Mouse (Mus musculus) CH12.LX (cell line): ENCODE measurements at regions not wholly inside any gene's neighbourhood (a gene's known extent, or its start where the extent isn't known, plus 50 kb on each side); places are given as distances from the start of the nearest gene placed in this dataset.

ENCODE experiments used
- CTCF ChIP-seq, 2 experiments: IDR thresholded peaks in 1 of 2; conservative IDR thresholded peaks in 1 of 2; 2 replicates each; pipeline ENCODE4 v1.5.1; 2011 to 2012; ENCODE audit warnings: low read depth in 2 of 2, low read length in 2 of 2, improper control_type of control experiment in 1 of 2, inconsistent platforms in 1 of 2, mild to moderate bottlenecking in 1 of 2, moderate library complexity in 1 of 2
- EP300 ChIP-seq: IDR thresholded peaks from 2 replicates; pipeline ENCODE4 v1.6.1; 2011; ENCODE audit warnings: low read length, improper control_type of control experiment
- HCFC1 ChIP-seq: IDR thresholded peaks from 2 replicates; pipeline ENCODE4 v1.6.1; 2012; ENCODE audit warnings: low read depth, mild to moderate bottlenecking, inconsistent platforms, low read length, improper control_type of control experiment
- KAT2A ChIP-seq: IDR thresholded peaks from 2 replicates; pipeline ENCODE4 v1.6.1; 2012; ENCODE audit warnings: low read length, improper control_type of control experiment, inconsistent platforms; ENCODE audit not compliant: insufficient replicate concordance
- MAFK ChIP-seq: IDR thresholded peaks from 2 replicates; pipeline ENCODE4 v1.6.1; 2011; ENCODE audit warnings: low read length, improper control_type of control experiment; ENCODE audit not compliant: insufficient replicate concordance
- MYC ChIP-seq: IDR thresholded peaks from 2 replicates; pipeline ENCODE4 v1.6.1; 2011; ENCODE audit warnings: low read depth, mild to moderate bottlenecking, improper control_type of control experiment, low read length
- NRF1 ChIP-seq: IDR thresholded peaks from 2 replicates; pipeline ENCODE4 v1.6.1; 2014; ENCODE audit warnings: low read depth, mild to moderate bottlenecking, inconsistent platforms, low read length, improper control_type of control experiment, moderate library complexity
- POLR2A ChIP-seq: IDR thresholded peaks from 2 replicates; pipeline ENCODE4 v1.6.1; 2011; ENCODE audit warnings: low read depth, mild to moderate bottlenecking, improper control_type of control experiment, low read length
- RCOR1 ChIP-seq: conservative IDR thresholded peaks from 2 replicates; pipeline ENCODE4 v1.6.1; 2012; ENCODE audit warnings: low read depth, mild to moderate bottlenecking, inconsistent platforms, low read length, improper control_type of control experiment
- SMC3 ChIP-seq: IDR thresholded peaks from 2 replicates; pipeline ENCODE4 v1.6.1; 2011; ENCODE audit warnings: low read depth, low read length, improper control_type of control experiment
- UBTF ChIP-seq: IDR thresholded peaks from 2 replicates; pipeline ENCODE4 v1.6.1; 2012; ENCODE audit warnings: low read depth, mild to moderate bottlenecking, inconsistent platforms, low read length, improper control_type of control experiment, moderate library complexity
- USF2 ChIP-seq: conservative IDR thresholded peaks from 2 replicates; pipeline ENCODE4 v1.6.1; 2011; ENCODE audit warnings: low read depth, low read length, improper control_type of control experiment
- ZNF384 ChIP-seq: IDR thresholded peaks from 2 replicates; pipeline ENCODE4 v1.6.1; 2012; ENCODE audit warnings: low read depth, low read length, improper control_type of control experiment, inconsistent platforms

DNA sequence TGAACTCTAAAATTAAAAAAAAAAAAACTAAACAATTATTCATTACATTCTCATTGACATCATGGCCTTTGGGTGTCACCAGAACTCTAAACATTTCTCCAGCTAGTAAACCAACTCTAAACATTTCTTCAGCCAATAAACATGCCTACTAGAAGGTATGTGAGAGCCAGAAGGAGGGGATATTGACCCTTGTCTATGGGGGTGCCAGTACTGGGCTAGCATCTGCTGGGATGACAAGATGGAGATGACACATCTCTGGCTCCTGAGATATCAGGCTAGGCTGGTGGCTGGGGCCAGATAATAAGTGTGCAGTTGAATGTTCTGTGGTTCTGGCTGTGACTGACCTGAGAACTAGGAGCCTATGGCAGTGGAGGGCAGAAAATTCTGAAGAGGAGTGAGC, 144.6 kb downstream of the Tmem38b start:
- no peak for TF ChIP-seq CTCF (conservative IDR thresholded peaks at IDR 0.05 in 1 of 2, IDR thresholded peaks at IDR 0.05 in 1 of 2; ENCODE audit: low read depth in 2 of 2, low read length in 2 of 2)
- no peak for TF ChIP-seq ZNF384
- TF ChIP-seq RCOR1 = no peak
- TF ChIP-seq EP300 = no peak
- TF ChIP-seq USF2 = no peak
- no peak for TF ChIP-seq MAFK
- TF ChIP-seq KAT2A = no peak
- no peak for TF ChIP-seq POLR2A
- TF ChIP-seq NRF1 = no peak
- TF ChIP-seq UBTF = no peak
- TF ChIP-seq HCFC1 = no peak
- TF ChIP-seq MYC = no peak
- TF ChIP-seq SMC3 = no peak
